Mouse (Mus musculus) myocyte (in vitro differentiated cells): ENCODE data around the gene Aurkaip1. TPM values are rescaled to one million over a fixed set of nuclear protein-coding genes. Genes with fewer than 3 reads are reported as not detected.

ENCODE experiments used
- H3K27me3 ChIP-seq: one replicate; pipeline ENCODE4 v1.6.1; 2011; ENCODE audit not compliant: control insufficient read depth, insufficient read depth, insufficient read length
- H3K36me3 ChIP-seq: one replicate; pipeline ENCODE4 v1.6.1; 2011; ENCODE audit not compliant: control insufficient read depth, insufficient read depth
- H3K4me2 ChIP-seq: one replicate; pipeline ENCODE4 v1.6.1; 2011; ENCODE audit warnings: low read depth, control low read depth
- H3K4me3 ChIP-seq: one replicate; pipeline ENCODE4 v1.5.1; 2011; ENCODE audit warnings: mild to moderate bottlenecking, control low read depth, moderate library complexity
- H3K79me2 ChIP-seq: one replicate; pipeline ENCODE4 v1.6.1; 2011; ENCODE audit not compliant: control insufficient read depth, insufficient read depth
- H3ac ChIP-seq: one replicate; pipeline ENCODE4 v1.6.1; 2011; ENCODE audit not compliant: control insufficient read depth, insufficient read length
- CEBPB ChIP-seq: IDR thresholded peaks from 2 replicates; pipeline ENCODE4 v1.6.1; 2011; ENCODE audit warnings: mild to moderate bottlenecking, moderate library complexity; ENCODE audit not compliant: poor library complexity, insufficient read depth, severe bottlenecking
- E2F4 ChIP-seq: IDR thresholded peaks from one replicate; pipeline ENCODE4 v1.6.1; 2011; ENCODE audit warnings: mild to moderate bottlenecking, control low read depth, moderate library complexity; ENCODE audit not compliant: insufficient read depth
- MAX ChIP-seq: IDR thresholded peaks from one replicate; pipeline ENCODE4 v1.6.1; 2011; ENCODE audit warnings: low read depth, mild to moderate bottlenecking, control low read depth
- MYOD1 ChIP-seq, 3 experiments: IDR thresholded peaks; one replicate each; pipeline ENCODE4 v1.6.1; 2011; ENCODE audit warnings: control low read depth in 2 of 3, low read depth in 2 of 3, mild to moderate bottlenecking in 2 of 3, moderate library complexity in 1 of 3; ENCODE audit not compliant: insufficient read length in 2 of 3, control insufficient read depth in 1 of 3
- MYOG ChIP-seq, 3 experiments: IDR thresholded peaks; one replicate each; pipeline ENCODE4 v1.6.1; 2011; ENCODE audit warnings: control low read depth in 2 of 3, low read depth in 2 of 3, mild to moderate bottlenecking in 2 of 3; ENCODE audit not compliant: insufficient read length in 2 of 3, control insufficient read depth in 1 of 3, insufficient read depth in 1 of 3
- POLR2A ChIP-seq: IDR thresholded peaks from one replicate; pipeline ENCODE4 v1.6.1; 2011; ENCODE audit warnings: low read depth, mild to moderate bottlenecking, control low read depth, moderate library complexity; ENCODE audit not compliant: insufficient read length
- POLR2AphosphoS2 ChIP-seq: IDR thresholded peaks from one replicate; pipeline ENCODE4 v1.6.1; 2011; ENCODE audit warnings: low read depth, control low read depth; ENCODE audit not compliant: insufficient read length
- REST ChIP-seq: IDR thresholded peaks from one replicate; pipeline ENCODE4 v1.6.1; 2011; ENCODE audit warnings: mild to moderate bottlenecking, control low read depth, moderate library complexity; ENCODE audit not compliant: insufficient read depth, insufficient read length
- TCF12 ChIP-seq: IDR thresholded peaks from one replicate; pipeline ENCODE4 v1.6.1; 2011; ENCODE audit warnings: mild to moderate bottlenecking, control low read depth; ENCODE audit not compliant: poor library complexity, insufficient read depth, severe bottlenecking
- TCF3 ChIP-seq: IDR thresholded peaks from one replicate; pipeline ENCODE4 v1.6.1; 2011; ENCODE audit warnings: low read depth, control low read depth; ENCODE audit not compliant: insufficient read length
- USF1 ChIP-seq: IDR thresholded peaks from one replicate; pipeline ENCODE4 v1.6.1; 2011; ENCODE audit warnings: low read depth, mild to moderate bottlenecking, control low read depth, moderate library complexity
- polyA plus RNA-seq: library from polyadenylated mRNA; unstranded; fragments of >200 nt; fragmentation: generic; extraction: Trizol; gene quantifications from one replicate; pipeline ENCODE4 v1.2.1, GENCODE M21; 2012; ENCODE audit warnings: missing spikeins

Gene Aurkaip1
- polyA plus RNA-seq, 1 experiment: 152 TPM

DNA sequence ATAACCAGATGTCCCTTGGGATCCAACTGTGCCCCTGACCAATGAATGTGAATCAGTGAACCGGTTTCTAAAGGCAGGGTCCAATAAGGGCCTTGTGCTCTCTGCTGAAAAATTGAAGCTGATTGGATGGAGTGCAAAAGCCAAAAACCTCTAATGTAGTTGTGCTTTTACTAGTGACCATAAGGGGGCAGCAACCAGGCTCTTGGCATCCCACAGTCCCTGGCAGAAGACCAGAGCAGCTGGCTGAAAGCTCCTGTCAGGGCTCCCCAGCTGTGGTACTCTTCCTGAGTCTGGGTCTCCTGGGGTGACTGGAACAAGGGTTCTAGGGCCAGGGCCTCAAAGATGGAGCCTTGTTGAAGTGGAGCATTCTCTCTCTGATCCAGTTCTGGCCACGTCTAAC is 2.8 kb downstream of the Aurkaip1 start:
- no peak overlapping the region for H3K4me3 ChIP-seq
- TF ChIP-seq TCF12: no peak
- no peak for TF ChIP-seq MAX
- no peak for TF ChIP-seq USF1
- TF ChIP-seq MYOG (IDR thresholded peaks at IDR 0.05; ENCODE audit: control insufficient read depth in 1 of 3, insufficient read depth in 1 of 3, insufficient read length in 2 of 3, low read depth in 2 of 3): peak in 2 of 3 experiments; percentile 42 to 45
- peak in 1 of 3 experiments; percentile 41 for TF ChIP-seq MYOD1 (IDR thresholded peaks at IDR 0.05; ENCODE audit: control insufficient read depth in 1 of 3, insufficient read length in 2 of 3, low read depth in 2 of 3)
- TF ChIP-seq E2F4: no peak
- no peak for TF ChIP-seq POLR2AphosphoS2
- no peak for TF ChIP-seq REST
- no peaks in the 10 kb centered on the region for H3K36me3 ChIP-seq
- no peak overlapping the region for H3ac ChIP-seq
- H3K4me2 ChIP-seq: peak overlapping the region; percentile 46
- peaks cover 21% of the 10 kb centered on the region for H3K79me2 ChIP-seq
- H3K27me3 ChIP-seq: no peaks in the 10 kb centered on the region

- no peaks in the 10 kb centered on the region for H3K27me3 ChIP-seq
- peaks cover 17% of the 10 kb centered on the region for H3K79me2 ChIP-seq
- H3K36me3 ChIP-seq: peaks cover 1% of the 10 kb centered on the region
- H3K4me2 ChIP-seq: peak overlapping the region; percentile 70
- TF ChIP-seq POLR2A: peak; percentile 42
- TF ChIP-seq MYOD1 (IDR thresholded peaks at IDR 0.05; ENCODE audit: control insufficient read depth in 1 of 3, insufficient read length in 2 of 3, low read depth in 2 of 3): peak in 1 of 3 experiments; percentile 14
- peak in 1 of 3 experiments; percentile 21 for TF ChIP-seq MYOG (IDR thresholded peaks at IDR 0.05; ENCODE audit: control insufficient read depth in 1 of 3, insufficient read depth in 1 of 3, insufficient read length in 2 of 3, low read depth in 2 of 3)
- no peak for TF ChIP-seq TCF12
- TF ChIP-seq CEBPB: no peak
- H3ac ChIP-seq: no peak overlapping the region
- H3K4me3 ChIP-seq: peak overlapping the region; percentile 38
Observed at GRCm38 (mm10) chr4:155837404-155838010, 6.4 kb downstream of the Aurkaip1 start.

- no peak overlapping the region for H3ac ChIP-seq
- TF ChIP-seq MYOD1 (IDR thresholded peaks at IDR 0.05; ENCODE audit: control insufficient read depth in 1 of 3, insufficient read length in 2 of 3, low read depth in 2 of 3) (no peak), TCF3 (no peak)
- H3K79me2 ChIP-seq: peaks cover 7% of the 10 kb centered on the region
- peak overlapping the region; percentile 38 for H3K4me3 ChIP-seq
- H3K4me2 ChIP-seq: peak overlapping the region; percentile 70
- peaks cover 6% of the 10 kb centered on the region for H3K36me3 ChIP-seq
- no peaks in the 10 kb centered on the region for H3K27me3 ChIP-seq
Observed at GRCm38 (mm10) chr4:155838187-155839153, 7.4 kb downstream of the Aurkaip1 start.

DNA sequence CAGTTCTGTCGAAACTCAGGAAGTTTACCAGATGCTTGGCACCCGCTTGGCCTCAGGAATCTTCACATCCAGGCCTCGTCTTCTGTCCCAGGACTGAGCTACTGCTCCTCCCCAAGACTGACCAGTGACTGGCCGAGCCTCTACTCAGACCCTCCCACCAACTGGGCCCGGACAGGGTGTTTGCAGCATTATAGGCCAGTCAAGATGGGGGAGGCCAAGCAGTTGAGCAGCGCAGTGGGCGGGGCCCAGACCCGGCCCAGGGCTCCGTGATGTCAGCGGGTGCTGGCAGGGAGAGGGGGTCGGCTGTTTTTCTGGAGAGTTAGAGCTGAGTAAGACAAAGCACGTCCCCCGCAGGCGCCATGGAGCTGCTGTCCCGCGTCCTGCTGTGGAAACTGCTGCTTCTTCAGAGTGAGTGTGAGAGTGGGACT is 8.4 kb downstream of the Aurkaip1 start, which contains the start of gene Mxra8:
Gene Mxra8 (plus strand): TSS at position 198 of the 428 bp plus-strand sequence.
- Histone ChIP-seq H3K79me2 (peaks cover 6% of the 10 kb centered on the region), H3ac (peak within 1 kb of the TSS; percentile 2), H3K36me3 (peaks cover 6% of the 10 kb centered on the region), H3K4me3 (peak within 1 kb of the TSS; percentile 38), H3K4me2 (peak within 1 kb of the TSS; percentile 78), H3K27me3 (no peaks in the 10 kb centered on the region)
- TF ChIP-seq MYOD1 (IDR thresholded peaks at IDR 0.05; ENCODE audit: control insufficient read depth in 1 of 3, insufficient read length in 2 of 3, low read depth in 2 of 3): no peak
- peak; percentile 10 for TF ChIP-seq POLR2A
- TF ChIP-seq POLR2AphosphoS2: peak; percentile 20
- no peak for TF ChIP-seq TCF3
- no peak for TF ChIP-seq MYOG (IDR thresholded peaks at IDR 0.05; ENCODE audit: control insufficient read depth in 1 of 3, insufficient read depth in 1 of 3, insufficient read length in 2 of 3, low read depth in 2 of 3)
